Mouse (Mus musculus) E14TG2a.4 (cell line): ENCODE results near the gene Cdk13.

Source experiments
- CTCF ChIP-seq: conservative IDR thresholded peaks from 2 replicates; pipeline ENCODE4 v1.5.1; 2014; ENCODE audit warnings: low read length
- NANOG ChIP-seq: IDR thresholded peaks from 2 replicates; pipeline ENCODE4 v1.6.1; 2014; ENCODE audit warnings: borderline replicate concordance, low read length, mixed read lengths
- POU5F1 ChIP-seq: IDR thresholded peaks from 2 replicates; pipeline ENCODE4 v1.6.1; 2014; ENCODE audit warnings: low read length, borderline replicate concordance

DNA sequence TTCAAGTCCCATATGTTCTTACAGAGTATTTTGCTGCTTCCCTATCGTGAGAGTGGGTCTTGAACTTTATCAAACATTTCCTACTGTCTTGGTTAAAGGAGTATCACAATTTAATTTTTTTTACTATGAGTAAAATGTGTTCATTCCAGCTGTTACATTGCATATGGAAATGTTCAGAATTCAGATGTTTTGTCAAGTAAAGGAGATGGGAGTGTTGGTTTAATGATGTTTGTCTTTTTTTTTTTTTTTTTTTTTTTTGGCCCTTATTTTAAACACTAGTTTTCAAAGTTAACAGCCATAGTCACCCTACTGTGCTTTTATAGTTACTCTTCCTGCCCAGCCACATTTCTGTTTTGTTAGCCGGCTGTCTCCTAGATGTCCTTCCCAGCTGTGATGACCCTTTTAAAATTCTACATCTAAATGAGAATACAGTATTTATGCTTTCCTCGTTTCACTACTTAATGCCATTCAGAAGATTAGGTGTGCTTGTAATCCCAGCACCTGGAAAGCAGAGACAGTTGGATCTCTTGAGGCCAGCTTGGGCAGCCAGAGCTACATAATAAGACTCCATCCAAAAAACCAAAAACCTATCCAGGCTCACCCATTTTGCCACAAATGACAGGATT is 104.7 kb downstream of the Cdk13 start:
- no peak for TF ChIP-seq CTCF
- TF ChIP-seq POU5F1 = 0 out of 2 replicates have a peak, but pooled peaks have one; percentile 32
- TF ChIP-seq NANOG = peak; percentile 83
